Mouse (Mus musculus): Measurements from ENCODE around the gene Mrpl24. TPM values are rescaled to one million over a fixed set of nuclear protein-coding genes. Genes with fewer than 3 reads are reported as not detected.

Mrpl24 gene
- polyA plus RNA-seq, 1 experiment from 2014 or later, result 77.5 TPM

- H3K4me3 ChIP-seq (ENCODE audit: low read length), result no peak overlapping the region
- H3K4me1 ChIP-seq (replicated peaks; ENCODE audit: control insufficient read depth, insufficient read depth, low read length), result peaks cover 9% of the 10 kb centered on the region
- ATAC-seq (ENCODE audit: low read depth), result no peak
- H3K27me3 ChIP-seq (ENCODE audit: control insufficient read depth, insufficient read depth, low read depth, low read length), result no peaks in the 10 kb centered on the region
- no peak overlapping the region for H3K27ac ChIP-seq (ENCODE audit: low read length)
- 82% methylated on average over 7 of the region's 7 CpGs for WGBS
- H3K9me3 ChIP-seq (ENCODE audit: control insufficient read depth, low read length), result no peaks in the 10 kb centered on the region
- H3K9ac ChIP-seq (ENCODE audit: low read length), result no peak overlapping the region
- peaks cover 37% of the 10 kb centered on the region for H3K36me3 ChIP-seq (ENCODE audit: control insufficient read depth, insufficient read depth, low read length)
- no peak overlapping the region for H3K4me2 ChIP-seq (ENCODE audit: low read depth, low read length)
Measured at GRCm38 (mm10) chr3:87924996-87925395, 5.7 kb downstream of the Mrpl24 start.

GRCm38 (mm10) chr3:87927452-87927851, 8.1 kb downstream of the Mrpl24 start:
- peaks cover 13% of the 10 kb centered on the region for H3K4me1 ChIP-seq (replicated peaks; ENCODE audit: control insufficient read depth, insufficient read depth, low read length)
- no peaks in the 10 kb centered on the region for H3K27me3 ChIP-seq (ENCODE audit: control insufficient read depth, insufficient read depth, low read depth, low read length)
- H3K9ac ChIP-seq (ENCODE audit: low read length), result no peak overlapping the region
- H3K36me3 ChIP-seq (ENCODE audit: control insufficient read depth, insufficient read depth, low read length), result peaks cover 36% of the 10 kb centered on the region
- no peak for ATAC-seq (ENCODE audit: low read depth)
- 86% methylated on average over 5 of the region's 5 CpGs for WGBS
- no peak overlapping the region for H3K27ac ChIP-seq (ENCODE audit: low read length)
- H3K4me2 ChIP-seq (ENCODE audit: low read depth, low read length), result no peak overlapping the region
- no peak overlapping the region for H3K4me3 ChIP-seq (ENCODE audit: low read length)
- no peaks in the 10 kb centered on the region for H3K9me3 ChIP-seq (ENCODE audit: control insufficient read depth, low read length)

- no peak; the same call in 1 of the 2 replicates for ATAC-seq (ENCODE audit: low read depth)
- 5% methylated on average over 26 of the region's 26 CpGs for WGBS
- H3K36me3 ChIP-seq (ENCODE audit: control insufficient read depth, insufficient read depth, low read length), result peaks cover 22% of the 10 kb centered on the region
Measured at GRCm38 (mm10) chr3:87929341-87930077, 10.2 kb downstream of the Mrpl24 start.

GRCm38 (mm10) chr3:87930078-87930795, 10.9 kb downstream of the Mrpl24 start, which contains the start of the genes Isg20l2 and Rrnad1:
Gene Isg20l2, plus strand, starts transcription at chr3:87930314.
Gene Rrnad1, minus strand, starts transcription at chr3:87930717.
- H3K4me1 ChIP-seq (replicated peaks; ENCODE audit: control insufficient read depth, insufficient read depth, low read length), result peaks cover 15% of the 10 kb centered on the region

More at GRCm38 (mm10) chr3:87929341-87930077, 10.2 kb downstream of the Mrpl24 start:
- Histone ChIP-seq H3K9me3 (ENCODE audit: control insufficient read depth, low read length) (no peaks in the 10 kb centered on the region), H3K27ac (ENCODE audit: low read length) (peak overlapping the region; percentile 72), H3K4me2 (ENCODE audit: low read depth, low read length) (peak overlapping the region; percentile 61), H3K27me3 (ENCODE audit: control insufficient read depth, insufficient read depth, low read depth, low read length) (no peaks in the 10 kb centered on the region), H3K9ac (ENCODE audit: low read length) (peak overlapping the region; percentile 92), H3K4me1 (replicated peaks; ENCODE audit: control insufficient read depth, insufficient read depth, low read length) (peaks cover 15% of the 10 kb centered on the region), H3K4me3 (ENCODE audit: low read length) (peak overlapping the region; percentile 90)

GRCm38 (mm10) chr3:87934026-87934425, 14.7 kb downstream of the Mrpl24 start:
- ATAC-seq (ENCODE audit: low read depth), result no peak
- Histone ChIP-seq H3K9me3 (ENCODE audit: control insufficient read depth, low read length) (no peaks in the 10 kb centered on the region), H3K36me3 (ENCODE audit: control insufficient read depth, insufficient read depth, low read length) (peaks cover 25% of the 10 kb centered on the region), H3K27me3 (ENCODE audit: control insufficient read depth, insufficient read depth, low read depth, low read length) (no peaks in the 10 kb centered on the region), H3K4me3 (ENCODE audit: low read length) (no peak overlapping the region), H3K4me1 (replicated peaks; ENCODE audit: control insufficient read depth, insufficient read depth, low read length) (peaks cover 13% of the 10 kb centered on the region), H3K27ac (ENCODE audit: low read length) (no peak overlapping the region), H3K9ac (ENCODE audit: low read length) (no peak overlapping the region), H3K4me2 (ENCODE audit: low read depth, low read length) (no peak overlapping the region)
- 79% methylated on average over 5 of the region's 5 CpGs for WGBS

More at GRCm38 (mm10) chr3:87930078-87930795, 10.9 kb downstream of the Mrpl24 start, which contains the start of the genes Isg20l2 and Rrnad1:
- 0% methylated on average over 72 of the region's 78 CpGs for WGBS
- peak; percentile 99 for ATAC-seq (ENCODE audit: low read depth)
- peak within 1 kb of the TSS; percentile 81 for H3K27ac ChIP-seq (ENCODE audit: low read length)
- peak within 1 kb of the TSS; percentile 90 for H3K4me3 ChIP-seq (ENCODE audit: low read length)
- H3K4me2 ChIP-seq (ENCODE audit: low read depth, low read length), result peak within 1 kb of the TSS; percentile 62
- no peaks in the 10 kb centered on the region for H3K27me3 ChIP-seq (ENCODE audit: control insufficient read depth, insufficient read depth, low read depth, low read length)
- no peaks in the 10 kb centered on the region for H3K9me3 ChIP-seq (ENCODE audit: control insufficient read depth, low read length)
- H3K9ac ChIP-seq (ENCODE audit: low read length), result peak within 1 kb of the TSS; percentile 92
- H3K36me3 ChIP-seq (ENCODE audit: control insufficient read depth, insufficient read depth, low read length), result peaks cover 15% of the 10 kb centered on the region

- no peaks in the 10 kb centered on the region for H3K27me3 ChIP-seq (ENCODE audit: control insufficient read depth, insufficient read depth, low read depth, low read length)
- H3K4me2 ChIP-seq (ENCODE audit: low read depth, low read length), result no peak overlapping the region
- ATAC-seq (ENCODE audit: low read depth), result no peak
- no peak overlapping the region for H3K4me3 ChIP-seq (ENCODE audit: low read length)
- H3K4me1 ChIP-seq (replicated peaks; ENCODE audit: control insufficient read depth, insufficient read depth, low read length), result peaks cover 9% of the 10 kb centered on the region; the same call in 1 of the 2 replicates
- H3K27ac ChIP-seq (ENCODE audit: low read length), result no peak overlapping the region
- no peaks in the 10 kb centered on the region for H3K9me3 ChIP-seq (ENCODE audit: control insufficient read depth, low read length)
- 57% methylated on average over 4 of the region's 4 CpGs for WGBS
- H3K36me3 ChIP-seq (ENCODE audit: control insufficient read depth, insufficient read depth, low read length), result peaks cover 29% of the 10 kb centered on the region
- no peak overlapping the region for H3K9ac ChIP-seq (ENCODE audit: low read length)
Measured at GRCm38 (mm10) chr3:87934501-87934900, 15.2 kb downstream of the Mrpl24 start.

- ATAC-seq (ENCODE audit: low read depth), result no peak
- Histone ChIP-seq H3K4me3 (ENCODE audit: low read length) (no peak overlapping the region), H3K36me3 (ENCODE audit: control insufficient read depth, insufficient read depth, low read length) (peaks cover 35% of the 10 kb centered on the region), H3K9ac (ENCODE audit: low read length) (no peak overlapping the region), H3K9me3 (ENCODE audit: control insufficient read depth, low read length) (no peaks in the 10 kb centered on the region), H3K27ac (ENCODE audit: low read length) (no peak overlapping the region), H3K4me1 (replicated peaks; ENCODE audit: control insufficient read depth, insufficient read depth, low read length) (peaks cover 9% of the 10 kb centered on the region; the same call in 1 of the 2 replicates), H3K4me2 (ENCODE audit: low read depth, low read length) (no peak overlapping the region), H3K27me3 (ENCODE audit: control insufficient read depth, insufficient read depth, low read depth, low read length) (no peaks in the 10 kb centered on the region)
- 77% methylated on average over 4 of the region's 4 CpGs for WGBS
Measured at GRCm38 (mm10) chr3:87935201-87935600, 15.9 kb downstream of the Mrpl24 start.

GRCm38 (mm10) chr3:87935776-87936175, 16.5 kb downstream of the Mrpl24 start:
- 92% methylated on average over 2 of the region's 2 CpGs for WGBS
- ATAC-seq (ENCODE audit: low read depth), result peak; percentile 72
- H3K27me3 ChIP-seq (ENCODE audit: control insufficient read depth, insufficient read depth, low read depth, low read length), result no peaks in the 10 kb centered on the region

GRCm38 (mm10) chr3:87940611-87941010, 21.3 kb downstream of the Mrpl24 start:
- Histone ChIP-seq H3K27ac (ENCODE audit: low read length) (no peak overlapping the region), H3K9me3 (ENCODE audit: control insufficient read depth, low read length) (no peaks in the 10 kb centered on the region), H3K4me3 (ENCODE audit: low read length) (no peak overlapping the region), H3K9ac (ENCODE audit: low read length) (no peak overlapping the region), H3K36me3 (ENCODE audit: control insufficient read depth, insufficient read depth, low read length) (peaks cover 51% of the 10 kb centered on the region), H3K27me3 (ENCODE audit: control insufficient read depth, insufficient read depth, low read depth, low read length) (no peaks in the 10 kb centered on the region), H3K4me2 (ENCODE audit: low read depth, low read length) (no peak overlapping the region), H3K4me1 (replicated peaks; ENCODE audit: control insufficient read depth, insufficient read depth, low read length) (no peaks in the 10 kb centered on the region)
- ATAC-seq (ENCODE audit: low read depth), result no peak
- WGBS, result 61% methylated on average over 5 of the region's 5 CpGs

More at GRCm38 (mm10) chr3:87935776-87936175, 16.5 kb downstream of the Mrpl24 start:
- Histone ChIP-seq H3K4me1 (replicated peaks; ENCODE audit: control insufficient read depth, insufficient read depth, low read length) (peaks cover 9% of the 10 kb centered on the region; the same call in 1 of the 2 replicates), H3K9me3 (ENCODE audit: control insufficient read depth, low read length) (no peaks in the 10 kb centered on the region), H3K9ac (ENCODE audit: low read length) (no peak overlapping the region), H3K4me3 (ENCODE audit: low read length) (no peak overlapping the region), H3K4me2 (ENCODE audit: low read depth, low read length) (no peak overlapping the region), H3K36me3 (ENCODE audit: control insufficient read depth, insufficient read depth, low read length) (peaks cover 39% of the 10 kb centered on the region), H3K27ac (ENCODE audit: low read length) (no peak overlapping the region)

Measured in lung, embryonic 16.5 days (tissue).